Mouse (Mus musculus) kidney, adult 2 months (tissue): ENCODE results near the gene Zbtb8a. TPM values are rescaled to one million over a fixed set of nuclear protein-coding genes. Genes with fewer than 3 reads are reported as not detected.
A peak's percentile ranks its signal among the peaks of the same experiment; 100 is the strongest.
"Not testable (repeated sequence)": the region's sequence is repeated elsewhere in the genome, so short reads cannot be mapped to it uniquely, and the experiment has no call there.

ENCODE experiments used
- DNase-seq: peaks from one replicate; pipeline ENCODE4 v3.0.0; 2021
- H3K27ac ChIP-seq: fragments of 200-500 bp; 2 replicates; pipeline ENCODE4 v1.5.1; 2012; ENCODE audit warnings: low read depth, low read length, control low read depth, inconsistent platforms; ENCODE audit not compliant: insufficient read depth
- H3K27me3 ChIP-seq: fragments of 200-500 bp; replicated peaks from 2 replicates; pipeline ENCODE4 v1.6.1; 2012; ENCODE audit warnings: mild to moderate bottlenecking, moderate library complexity, low read length, inconsistent platforms; ENCODE audit not compliant: control insufficient read depth, insufficient read depth
- H3K36me3 ChIP-seq: fragments of 200-500 bp; 2 replicates; pipeline ENCODE4 v1.6.1; 2012; ENCODE audit warnings: mild to moderate bottlenecking, moderate library complexity, low read length, inconsistent platforms; ENCODE audit not compliant: control insufficient read depth, insufficient read depth
- H3K4me1 ChIP-seq: fragments of 200-500 bp; 2 replicates; pipeline ENCODE4 v1.6.1; 2011; ENCODE audit warnings: low read length; ENCODE audit not compliant: control insufficient read depth, insufficient read depth
- H3K4me3 ChIP-seq: fragments of 200-500 bp; 2 replicates; pipeline ENCODE4 v1.5.1; 2011; ENCODE audit warnings: mild to moderate bottlenecking, low read depth, low read length, control low read depth; ENCODE audit not compliant: insufficient read depth
- CTCF ChIP-seq: fragments of 200-500 bp; conservative IDR thresholded peaks from 2 replicates; pipeline ENCODE4 v1.5.1; 2011; ENCODE audit warnings: low read depth, mild to moderate bottlenecking, control low read depth, low read length, moderate library complexity, mixed read lengths; ENCODE audit not compliant: insufficient read depth, insufficient read length
- POLR2A ChIP-seq: fragments of 200-500 bp; IDR thresholded peaks from one replicate; pipeline ENCODE4 v1.6.1; 2011; ENCODE audit warnings: low read depth, low read length, control low read depth
- WGBS: fragments of 180-500 bp; shearing (Covaris S2); methylation state at CpG from one replicate; pipeline ENCODE4 v1.1.7; 2018; 5-methylcytosine and 5-hydroxymethylcytosine counted together
- polyA plus RNA-seq: library from polyadenylated mRNA; depleted of rRNA; stranded (reverse); fragments of >200 nt; gene quantifications from 2 replicates; pipeline ENCODE4 v1.2.3, GENCODE M21; 2012

The Zbtb8a gene
- polyA plus RNA-seq, 1 experiment = 5.4 TPM

GRCm38 (mm10) chr4:129364379-129364778, 13.5 kb downstream of the Zbtb8a start:
- no peaks in the 10 kb centered on the region for H3K27me3 ChIP-seq
- no peak for DNase-seq
- H3K27ac ChIP-seq = no peak overlapping the region
- 91% methylated on average over 3 of the region's 3 CpGs for WGBS
- TF ChIP-seq CTCF (no peak), POLR2A (no peak)
- no peak overlapping the region for H3K4me3 ChIP-seq
- no peaks in the 10 kb centered on the region for H3K36me3 ChIP-seq
- no peaks in the 10 kb centered on the region for H3K4me1 ChIP-seq

GRCm38 (mm10) chr4:129363463-129363862, 14.5 kb downstream of the Zbtb8a start:
- DNase-seq = no peak
- TF ChIP-seq CTCF (no peak), POLR2A (no peak)
- 82% methylated on average over 9 of the region's 9 CpGs for WGBS
- no peak overlapping the region for H3K4me3 ChIP-seq
- no peaks in the 10 kb centered on the region for H3K4me1 ChIP-seq
- H3K27ac ChIP-seq = no peak overlapping the region
- no peaks in the 10 kb centered on the region for H3K27me3 ChIP-seq
- no peaks in the 10 kb centered on the region for H3K36me3 ChIP-seq

- TF ChIP-seq POLR2A (no peak), CTCF (no peak)
- Histone ChIP-seq H3K36me3 (no peaks in the 10 kb centered on the region), H3K27ac (no peak overlapping the region), H3K4me1 (no peaks in the 10 kb centered on the region), H3K4me3 (no peak overlapping the region), H3K27me3 (no peaks in the 10 kb centered on the region)
- DNase-seq = no peak
- 89% methylated on average over 5 of the region's 5 CpGs for WGBS
These were observed 15.1 kb downstream of the Zbtb8a start for GRCm38 (mm10) chr4:129362771-129363170.

- WGBS = 93% methylated on average over 3 of the region's 3 CpGs
- DNase-seq, H3K4me3 ChIP-seq, H3K4me1 ChIP-seq, H3K27ac ChIP-seq, H3K27me3 ChIP-seq, H3K36me3 ChIP-seq: not testable (repeated sequence)
These were observed 15.7 kb downstream of the Zbtb8a start for GRCm38 (mm10) chr4:129362238-129362637.

GRCm38 (mm10) chr4:129357613-129358163, 20.2 kb downstream of the Zbtb8a start:
- no peak for DNase-seq
- no peak overlapping the region for H3K27ac ChIP-seq
- 61% methylated on average over 15 of the region's 15 CpGs for WGBS
- no peaks in the 10 kb centered on the region for H3K36me3 ChIP-seq
- no peaks in the 10 kb centered on the region for H3K27me3 ChIP-seq
- no peak for TF ChIP-seq CTCF
- no peak for TF ChIP-seq POLR2A
- no peak overlapping the region for H3K4me3 ChIP-seq
- H3K4me1 ChIP-seq = no peaks in the 10 kb centered on the region

GRCm38 (mm10) chr4:129354236-129354635, 23.7 kb downstream of the Zbtb8a start:
- 67% methylated on average over 15 of the region's 15 CpGs for WGBS

GRCm38 (mm10) chr4:129353176-129353575, 24.7 kb downstream of the Zbtb8a start:
- no peaks in the 10 kb centered on the region for H3K27me3 ChIP-seq
- no peak overlapping the region for H3K4me3 ChIP-seq
- DNase-seq = no peak
- WGBS = 90% methylated on average over 12 of the region's 12 CpGs
- H3K27ac ChIP-seq = no peak overlapping the region
- no peaks in the 10 kb centered on the region for H3K4me1 ChIP-seq
- no peaks in the 10 kb centered on the region for H3K36me3 ChIP-seq
- no peak for TF ChIP-seq POLR2A
- TF ChIP-seq CTCF = no peak

More at GRCm38 (mm10) chr4:129354236-129354635, 23.7 kb downstream of the Zbtb8a start:
- Histone ChIP-seq H3K27ac (no peak overlapping the region), H3K27me3 (no peaks in the 10 kb centered on the region), H3K36me3 (no peaks in the 10 kb centered on the region), H3K4me3 (no peak overlapping the region), H3K4me1 (no peaks in the 10 kb centered on the region)
- TF ChIP-seq CTCF (no peak), POLR2A (no peak)
- DNase-seq = peak; percentile 35
